Mouse (Mus musculus) lung, adult 2 months (tissue): ENCODE data around the gene Helb. TPM values are rescaled to one million over a fixed set of nuclear protein-coding genes. Genes with fewer than 3 reads are reported as not detected.

Source experiments
- DNase-seq: peaks from one replicate; pipeline ENCODE4 v3.0.0; 2022
- H3K4me1 ChIP-seq: fragments of 200-500 bp; 2 replicates; pipeline ENCODE4 v1.6.1; 2011; ENCODE audit warnings: low read length; ENCODE audit not compliant: control insufficient read depth, insufficient read depth
- H3K4me3 ChIP-seq: fragments of 200-500 bp; replicated peaks from 2 replicates; pipeline ENCODE3; 2011; ENCODE audit warnings: low read depth, mild to moderate bottlenecking, control low read depth, low read length; ENCODE audit errors: extremely low read depth
- CTCF ChIP-seq: fragments of 200-500 bp; IDR thresholded peaks from 2 replicates; pipeline ENCODE4 v1.5.1; 2011; ENCODE audit warnings: mild to moderate bottlenecking, low read length, control low read depth; ENCODE audit not compliant: insufficient read depth
- POLR2A ChIP-seq: fragments of 200-500 bp; IDR thresholded peaks from 2 replicates; pipeline ENCODE4 v1.6.1; 2011; ENCODE audit warnings: low read depth, mild to moderate bottlenecking, control low read depth, low read length, borderline replicate concordance; ENCODE audit errors: extremely low read depth
- WGBS: fragments of 180-500 bp; shearing (Covaris S2); methylation state at CpG from one replicate; pipeline ENCODE4 v1.1.7; 2018; 5-methylcytosine and 5-hydroxymethylcytosine counted together
- polyA plus RNA-seq: library from polyadenylated mRNA; depleted of rRNA; stranded (reverse); fragments of >200 nt; gene quantifications from 2 replicates; pipeline ENCODE4 v1.2.3, GENCODE M21; 2012; rRNA removed

Gene Helb
- polyA plus RNA-seq = 4.6 and 5.8 TPM in 2 replicates

- under 1% methylated on average over 55 of the region's 55 CpGs for whole genome bisulfite sequencing
- no peaks in the 10 kb centered on the region for H3K4me1 ChIP-seq
Observed at GRCm38 (mm10) chr10:120112507-120113396, at the start of gene Helb. Gene Helb, minus strand, starts transcription at chr10:120112987.

GRCm38 (mm10) chr10:120160533-120160932 lies 47.7 kb upstream of the Helb start:
- 85% methylated on average over 9 of the region's 9 CpGs for WGBS
- DNase-seq = no peak
- TF ChIP-seq POLR2A (no peak), CTCF (no peak)
- H3K4me1 ChIP-seq = no peaks in the 10 kb centered on the region
- no peak overlapping the region for H3K4me3 ChIP-seq

More at GRCm38 (mm10) chr10:120112507-120113396, at the start of gene Helb:
- H3K4me3 ChIP-seq = peak within 1 kb of the TSS; percentile 93
- TF ChIP-seq POLR2A = peak; percentile 40; the same call in 1 of the 2 replicates
- TF ChIP-seq CTCF = no peak
- peak; percentile 99 for DNase-seq

DNA sequence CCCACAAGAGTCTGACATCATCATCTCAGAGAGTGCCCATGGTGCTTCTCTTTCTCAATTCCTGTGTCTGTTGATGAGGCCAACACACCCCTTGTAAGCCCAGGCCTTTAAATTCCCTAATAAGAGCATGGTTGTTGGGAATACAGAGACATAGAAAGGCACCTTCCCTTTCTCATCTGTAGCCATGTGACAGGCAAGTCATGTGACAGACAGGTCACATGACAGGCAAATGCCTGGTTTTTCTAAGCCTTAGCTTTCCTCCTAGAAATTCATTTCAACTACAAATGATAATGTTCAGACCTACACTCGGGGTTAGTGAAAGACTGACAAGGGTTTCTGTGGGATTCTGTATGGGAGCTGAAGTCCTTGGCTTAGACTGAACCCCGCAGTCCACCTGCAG lies 41.1 kb upstream of the Helb start:
- Histone ChIP-seq H3K4me3 (no peak overlapping the region), H3K4me1 (no peaks in the 10 kb centered on the region)
- no peak for TF ChIP-seq CTCF
- no peak for TF ChIP-seq POLR2A
- WGBS = 89% methylated on average over 2 of the region's 2 CpGs
- DNase-seq = no peak

GRCm38 (mm10) chr10:120151672-120152071 lies 38.9 kb upstream of the Helb start:
- WGBS = 89% methylated on average over 7 of the region's 7 CpGs
- no peak overlapping the region for H3K4me3 ChIP-seq
- DNase-seq = no peak
- no peaks in the 10 kb centered on the region for H3K4me1 ChIP-seq
- TF ChIP-seq CTCF (no peak), POLR2A (no peak)

- H3K4me1 ChIP-seq = no peaks in the 10 kb centered on the region
- TF ChIP-seq CTCF = no peak
- TF ChIP-seq POLR2A = no peak
- 47% methylated on average over 10 of the region's 10 CpGs for WGBS
- no peak overlapping the region for H3K4me3 ChIP-seq
- no peak for DNase-seq
Observed at GRCm38 (mm10) chr10:120140916-120141516, 28.2 kb upstream of the Helb start.

DNA sequence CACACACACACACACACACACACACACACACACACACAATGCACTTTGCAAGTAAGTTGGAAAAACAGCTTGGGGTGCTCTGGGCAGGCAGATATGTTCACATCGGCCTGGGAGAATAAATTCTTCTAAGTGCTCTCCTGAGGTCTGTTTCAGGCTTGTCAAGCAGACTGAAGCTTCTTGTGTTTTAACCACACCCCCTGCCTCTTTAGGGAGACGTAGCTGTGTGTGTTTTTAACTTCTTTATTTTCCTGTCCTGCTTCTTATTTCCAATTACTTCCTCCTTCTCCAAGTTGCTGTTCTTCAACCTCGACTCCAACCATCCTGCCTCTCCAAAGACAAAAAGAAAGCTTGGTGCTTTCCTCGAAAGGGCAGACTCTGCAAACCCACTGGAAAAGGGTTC lies 27.4 kb upstream of the Helb start:
- DNase-seq = no peak
- 47% methylated on average over 4 of the region's 4 CpGs for WGBS
- no peak overlapping the region for H3K4me3 ChIP-seq

GRCm38 (mm10) chr10:120136020-120136562 lies 23.3 kb upstream of the Helb start:
- H3K4me3 ChIP-seq = no peak overlapping the region
- no peak for TF ChIP-seq POLR2A
- no peak for TF ChIP-seq CTCF
- no peak for DNase-seq
- WGBS = 51% methylated on average over 12 of the region's 12 CpGs
- H3K4me1 ChIP-seq = no peaks in the 10 kb centered on the region

More for the DNA sequence above, 27.4 kb upstream of the Helb start:
- TF ChIP-seq CTCF (no peak), POLR2A (no peak)
- no peaks in the 10 kb centered on the region for H3K4me1 ChIP-seq

- no peak for TF ChIP-seq CTCF
- TF ChIP-seq POLR2A = no peak
- Histone ChIP-seq H3K4me1 (no peaks in the 10 kb centered on the region), H3K4me3 (no peak overlapping the region)
- no peak for DNase-seq
- 43% methylated on average over 11 of the region's 11 CpGs for WGBS
Observed at GRCm38 (mm10) chr10:120133697-120134096, 20.9 kb upstream of the Helb start.

GRCm38 (mm10) chr10:120130621-120131020 lies 17.8 kb upstream of the Helb start:
- TF ChIP-seq CTCF (no peak), POLR2A (no peak)
- DNase-seq = no peak
- Histone ChIP-seq H3K4me3 (no peak overlapping the region), H3K4me1 (no peaks in the 10 kb centered on the region)
- 63% methylated on average over 16 of the region's 16 CpGs for WGBS
